Mouse (Mus musculus) lung, embryonic 14.5 days (tissue): ENCODE measurements around the gene Cd200r4. TPM values are rescaled to one million over a fixed set of nuclear protein-coding genes. Genes with fewer than 3 reads are reported as not detected.
"Not testable (repeated sequence)": the region's sequence is repeated elsewhere in the genome, so short reads cannot be mapped to it uniquely, and the experiment has no call there.

Experiments used
- ATAC-seq: fragments of 200-750 bp; cut with Nextera tagmentation; 2 replicates; pipeline ENCODE4 v1.8.0; 2017; ENCODE audit warnings: mild to moderate bottlenecking, moderate TSS enrichment, moderate library complexity; ENCODE audit not compliant: insufficient read depth
- DNase-seq: peaks from one replicate; pipeline ENCODE4 v3.0.0-alpha.2; 2015
- H3K27ac ChIP-seq: fragments of 300-500 bp; sonication (generic); 2 replicates; pipeline ENCODE4 v1.5.1; 2014; ENCODE audit warnings: low read depth, mild to moderate bottlenecking, moderate library complexity
- H3K27me3 ChIP-seq: fragments of 300-500 bp; sonication (generic); 2 replicates; pipeline ENCODE4 v1.6.1; 2014; ENCODE audit warnings: low read length, control low read depth; ENCODE audit not compliant: insufficient read depth
- H3K36me3 ChIP-seq: fragments of 300-500 bp; sonication (generic); 2 replicates; pipeline ENCODE4 v1.6.1; 2014; ENCODE audit warnings: control low read depth; ENCODE audit not compliant: insufficient read depth
- H3K4me1 ChIP-seq: fragments of 300-500 bp; sonication (generic); 2 replicates; pipeline ENCODE4 v1.6.1; 2014; ENCODE audit warnings: antibody characterized with exemption, control low read depth; ENCODE audit not compliant: insufficient read depth
- H3K4me2 ChIP-seq: fragments of 300-500 bp; sonication (generic); 2 replicates; pipeline ENCODE4 v1.6.1; 2014; ENCODE audit warnings: mild to moderate bottlenecking
- H3K4me3 ChIP-seq: fragments of 300-500 bp; sonication (generic); 2 replicates; pipeline ENCODE4 v1.5.1; 2014; ENCODE audit warnings: low read depth, low read length
- H3K9ac ChIP-seq: fragments of 300-500 bp; sonication (generic); 2 replicates; pipeline ENCODE4 v1.6.1; 2014
- H3K9me3 ChIP-seq: fragments of 300-500 bp; sonication (generic); 2 replicates; pipeline ENCODE4 v1.6.1; 2016; ENCODE audit warnings: low read depth, low read length, control low read depth
- CTCF ChIP-seq: IDR thresholded peaks from 2 replicates; pipeline ENCODE4 v1.5.1; 2016; ENCODE audit warnings: antibody characterized with exemption, low read depth
- WGBS: fragments of 180-500 bp; shearing (Covaris S2); extraction: QIAGEN DNeasy Blood & Tissue Kit; methylation state at CpG from one replicate; pipeline ENCODE4 v1.1.7; 2014; 5-methylcytosine and 5-hydroxymethylcytosine counted together
- polyA plus RNA-seq: library from polyadenylated mRNA; unstranded; fragments of >200 nt; fragmentation: Nextera tagmentation; extraction: Ambion mirVana; gene quantifications from 2 replicates; pipeline ENCODE4 v1.2.1, GENCODE M21; 2014

The Cd200r4 gene
- polyA plus RNA-seq, 1 experiment from 2014 or later, result not detected

GRCm38 (mm10) chr16:44773673-44774072 lies 37.9 kb upstream of the Cd200r4 start:
- Histone ChIP-seq H3K4me2 (no peak overlapping the region), H3K9me3 (no peaks in the 10 kb centered on the region), H3K9ac (no peak overlapping the region), H3K4me1 (no peaks in the 10 kb centered on the region), H3K27ac (no peak overlapping the region), H3K36me3 (no peaks in the 10 kb centered on the region), H3K4me3 (no peak overlapping the region), H3K27me3 (no peaks in the 10 kb centered on the region)
- ATAC-seq (no peak), DNase-seq (no peak)
- TF ChIP-seq CTCF, result no peak
- WGBS, result 72% methylated on average over 3 of the region's 3 CpGs

GRCm38 (mm10) chr16:44774201-44774600 lies 37.3 kb upstream of the Cd200r4 start:
- no peaks in the 10 kb centered on the region for H3K36me3 ChIP-seq
- no peak overlapping the region for H3K4me3 ChIP-seq
- no peak overlapping the region for H3K27ac ChIP-seq
- ATAC-seq, result no peak
- no peaks in the 10 kb centered on the region for H3K9me3 ChIP-seq
- H3K4me2 ChIP-seq, result no peak overlapping the region
- no peak for TF ChIP-seq CTCF
- H3K4me1 ChIP-seq, result no peaks in the 10 kb centered on the region
- no peak overlapping the region for H3K9ac ChIP-seq
- WGBS, result 84% methylated on average over 6 of the region's 6 CpGs
- H3K27me3 ChIP-seq, result no peaks in the 10 kb centered on the region
- no peak for DNase-seq

GRCm38 (mm10) chr16:44778538-44779147 lies 32.9 kb upstream of the Cd200r4 start:
- 33% methylated on average over 17 of the region's 17 CpGs for WGBS
- ATAC-seq (peak; percentile 83), DNase-seq (peak; percentile 76)
- Histone ChIP-seq H3K27ac (no peak overlapping the region), H3K4me1 (no peaks in the 10 kb centered on the region), H3K27me3 (no peaks in the 10 kb centered on the region), H3K4me3 (no peak overlapping the region), H3K36me3 (no peaks in the 10 kb centered on the region), H3K4me2 (peak overlapping the region; percentile 44), H3K9ac (no peak overlapping the region), H3K9me3 (no peaks in the 10 kb centered on the region)
- no peak for TF ChIP-seq CTCF

- TF ChIP-seq CTCF, result no peak
- H3K4me2 ChIP-seq, result no peak overlapping the region
- no peak overlapping the region for H3K4me3 ChIP-seq
- H3K4me1 ChIP-seq, result no peaks in the 10 kb centered on the region
- DNase-seq (no peak), ATAC-seq (no peak)
- no peaks in the 10 kb centered on the region for H3K27me3 ChIP-seq
- no peaks in the 10 kb centered on the region for H3K36me3 ChIP-seq
- H3K27ac ChIP-seq, result no peak overlapping the region
- no peak overlapping the region for H3K9ac ChIP-seq
- H3K9me3 ChIP-seq, result no peaks in the 10 kb centered on the region
- WGBS, result 88% methylated on average over 5 of the region's 5 CpGs
Measured at GRCm38 (mm10) chr16:44779494-44779893, 32.0 kb upstream of the Cd200r4 start.

- Histone ChIP-seq H3K4me1 (no peaks in the 10 kb centered on the region), H3K9ac (no peak overlapping the region), H3K9me3 (no peaks in the 10 kb centered on the region), H3K4me2 (no peak overlapping the region), H3K4me3 (no peak overlapping the region), H3K27ac (no peak overlapping the region), H3K27me3 (no peaks in the 10 kb centered on the region), H3K36me3 (no peaks in the 10 kb centered on the region)
- 69% methylated on average over 4 of the region's 4 CpGs for WGBS
- DNase-seq, result no peak
- ATAC-seq, result no peak
- no peak for TF ChIP-seq CTCF
Measured at GRCm38 (mm10) chr16:44780751-44781150, 30.8 kb upstream of the Cd200r4 start.

GRCm38 (mm10) chr16:44786934-44787333 lies 24.6 kb upstream of the Cd200r4 start:
- Histone ChIP-seq H3K27ac (no peak overlapping the region), H3K4me2 (no peak overlapping the region), H3K36me3 (no peaks in the 10 kb centered on the region), H3K9ac (no peak overlapping the region), H3K4me1 (no peaks in the 10 kb centered on the region), H3K4me3 (no peak overlapping the region), H3K9me3 (no peaks in the 10 kb centered on the region), H3K27me3 (no peaks in the 10 kb centered on the region)
- no peak for ATAC-seq
- WGBS, result 83% methylated on average over 1 of the region's 1 CpGs
- no peak for DNase-seq
- TF ChIP-seq CTCF, result no peak

GRCm38 (mm10) chr16:44794416-44794815 lies 17.1 kb upstream of the Cd200r4 start:
- no peaks in the 10 kb centered on the region for H3K27me3 ChIP-seq
- TF ChIP-seq CTCF, result no peak

GRCm38 (mm10) chr16:44805976-44806375 lies 5.6 kb upstream of the Cd200r4 start:
- DNase-seq (no peak), ATAC-seq (no peak)
- Histone ChIP-seq H3K27me3 (no peaks in the 10 kb centered on the region), H3K4me3 (no peak overlapping the region), H3K9ac (no peak overlapping the region), H3K4me1 (no peaks in the 10 kb centered on the region), H3K36me3 (no peaks in the 10 kb centered on the region), H3K4me2 (no peak overlapping the region), H3K9me3 (no peaks in the 10 kb centered on the region), H3K27ac (no peak overlapping the region)
- TF ChIP-seq CTCF, result no peak

More at GRCm38 (mm10) chr16:44794416-44794815, 17.1 kb upstream of the Cd200r4 start:
- Histone ChIP-seq H3K9ac (no peak overlapping the region), H3K36me3 (no peaks in the 10 kb centered on the region), H3K27ac (no peak overlapping the region), H3K4me2 (no peak overlapping the region), H3K4me3 (no peak overlapping the region), H3K9me3 (no peaks in the 10 kb centered on the region), H3K4me1 (no peaks in the 10 kb centered on the region)
- no peak for DNase-seq
- ATAC-seq, result no peak

GRCm38 (mm10) chr16:44810223-44810622 lies 1.3 kb upstream of the Cd200r4 start:
- H3K4me1 ChIP-seq, DNase-seq, H3K36me3 ChIP-seq, ATAC-seq, H3K27me3 ChIP-seq, H3K9me3 ChIP-seq, H3K27ac ChIP-seq, H3K4me3 ChIP-seq, H3K4me2 ChIP-seq, H3K9ac ChIP-seq: not testable (repeated sequence)
- WGBS, result 96% methylated on average over 4 of the region's 4 CpGs
